In the genomic region with DNA sequence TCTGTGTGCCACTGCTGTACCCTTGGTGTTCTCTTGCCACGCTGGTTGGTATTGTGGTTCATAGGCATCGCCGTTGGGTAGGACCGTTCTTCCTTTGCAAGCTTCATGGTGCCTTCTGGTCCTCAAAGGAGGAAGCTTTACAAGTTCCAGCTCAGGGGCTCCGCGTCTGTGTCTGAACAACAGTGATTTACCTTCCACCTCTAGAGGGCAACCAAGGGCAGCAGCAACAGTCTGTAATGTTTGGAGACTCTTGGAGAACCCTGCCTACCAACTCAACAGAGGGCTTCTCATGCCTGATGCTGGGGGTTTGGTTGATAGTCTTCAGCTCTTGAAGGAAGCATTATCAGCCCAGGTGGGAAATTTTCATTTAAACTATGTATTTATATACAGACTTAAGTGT, we compare ENCODE assay signal across 9 mouse cellular contexts. TPM values are rescaled to one million over a fixed set of nuclear protein-coding genes. Genes with fewer than 3 reads are reported as not detected.
DNase-seq lines count a peak whose midpoint lies in the region; ATAC-seq lines count a peak whose summit lies in the region.
"Had no signal": no experiment of that assay in that cellular context is flagged by ENCODE, and none has a peak within 500 bp of the region (broad histone marks: within the 10 kb centered on the region; RNA-seq: fewer than 3 reads in every experiment).

No protein-coding gene starts in this region.

- H3K9me3 ChIP-seq in forebrain, embryonic 14.5 days (replicated peaks; ENCODE audit: control insufficient read depth, low read length): no peaks in the 10 kb centered on the region
- no peaks in the 10 kb centered on the region for H3K9me3 ChIP-seq in forebrain, embryonic 11.5 days (ENCODE audit: control insufficient read depth, low read length)
- H3K9me3 ChIP-seq in embryonic facial prominence, embryonic 10.5 days: no peaks in the 10 kb centered on the region

- H3K4me3 ChIP-seq in forebrain, embryonic 14.5 days (ENCODE audit: low read depth, low read length): no peak overlapping the region
- H3K4me3 ChIP-seq in forebrain, embryonic 11.5 days (ENCODE audit: low read depth, low read length): no peak overlapping the region
- H3K4me3 ChIP-seq in embryonic facial prominence, embryonic 10.5 days: no peak overlapping the region

- H3K27me3 ChIP-seq in forebrain, embryonic 14.5 days (replicated peaks; ENCODE audit: control insufficient read depth, insufficient read depth, low read length): no peaks in the 10 kb centered on the region
- no peaks in the 10 kb centered on the region for H3K27me3 ChIP-seq in forebrain, embryonic 11.5 days (ENCODE audit: control insufficient read depth, insufficient read depth, low read length)
- H3K27me3 ChIP-seq in embryonic facial prominence, embryonic 10.5 days (replicated peaks; ENCODE audit: low read depth, poor library complexity, severe bottlenecking): no peaks in the 10 kb centered on the region

- WGBS in forebrain, embryonic 14.5 days: 79% methylated on average over 6 of the region's 6 CpGs
- 77% methylated on average over 6 of the region's 6 CpGs for WGBS in forebrain, embryonic 11.5 days
- 80% methylated on average over 6 of the region's 6 CpGs for WGBS in embryonic facial prominence, embryonic 10.5 days

- H3K9ac ChIP-seq in forebrain, embryonic 14.5 days (ENCODE audit: low read length): no peak overlapping the region
- H3K9ac ChIP-seq in forebrain, embryonic 11.5 days (ENCODE audit: low read length): no peak overlapping the region

- H3K4me2 ChIP-seq in forebrain, embryonic 14.5 days (ENCODE audit: low read length): no peak overlapping the region
- H3K4me2 ChIP-seq in forebrain, embryonic 11.5 days (ENCODE audit: low read depth, low read length, severe bottlenecking): no peak overlapping the region

- ATAC-seq in forebrain, embryonic 14.5 days: no peak
- no peak for ATAC-seq in forebrain, embryonic 11.5 days (replicated peaks; ENCODE audit: low FRiP score)

- peak; percentile 34 for DNase-seq in forebrain, embryonic 14.5 days (ENCODE audit: low spot score)
- DNase-seq in forebrain, embryonic 11.5 days (ENCODE audit: low spot score): no peak
- DNase-seq in 416B (ENCODE audit: low read depth): peak; percentile 50
- DNase-seq in adrenal gland, postnatal 36 days: peak; percentile 28 to 60
- DNase-seq in embryonic facial prominence, embryonic 10.5 days (ENCODE audit: low spot score): peak; percentile 27
- DNase-seq in kidney, postnatal 25 days: peak; percentile 53 to 62
- peak; percentile 62 for DNase-seq in lung, postnatal 10 days
- peak; percentile 61 for DNase-seq in testis, postnatal 10 days (ENCODE audit: low spot score)

- no peaks in the 10 kb centered on the region for H3K36me3 ChIP-seq in forebrain, embryonic 14.5 days (ENCODE audit: control insufficient read depth, insufficient read depth, low read length)
- no peaks in the 10 kb centered on the region for H3K36me3 ChIP-seq in forebrain, embryonic 11.5 days (ENCODE audit: control insufficient read depth, insufficient read depth, low read length)
- H3K36me3 ChIP-seq in embryonic facial prominence, embryonic 10.5 days (replicated peaks): no peaks in the 10 kb centered on the region

- no peaks in the 10 kb centered on the region for H3K4me1 ChIP-seq in forebrain, embryonic 14.5 days (ENCODE audit: control insufficient read depth, insufficient read depth, low read length)
- no peaks in the 10 kb centered on the region for H3K4me1 ChIP-seq in forebrain, embryonic 11.5 days (replicated peaks; ENCODE audit: control insufficient read depth, insufficient read depth, low read length)
- H3K4me1 ChIP-seq in embryonic facial prominence, embryonic 10.5 days: no peaks in the 10 kb centered on the region

- H3K27ac ChIP-seq in forebrain, embryonic 14.5 days (ENCODE audit: low read depth, low read length): no peak overlapping the region
- H3K27ac ChIP-seq in forebrain, embryonic 11.5 days (ENCODE audit: low read depth, low read length): no peak overlapping the region
- no peak overlapping the region for H3K27ac ChIP-seq in embryonic facial prominence, embryonic 10.5 days (replicated peaks)

RNA-seq across cellular contexts. Expression of gene Gabrr1, which starts 7.8 kb away (rescaled TPM):
- not detected in 2 replicates for polyA plus RNA-seq in forebrain, embryonic 14.5 days (2014; fragmentation: Nextera tagmentation; extraction: Ambion mirVana)
- not detected in 2 replicates for polyA plus RNA-seq in forebrain, embryonic 11.5 days (2014; fragmentation: Nextera tagmentation; extraction: Ambion mirVana)
- under 1 TPM in 1 of 2 experiments, not detected in 1; 0.13 TPM for total RNA-seq in adrenal gland, postnatal 36 days (2021)
- 0.06 TPM in 1 of 2 replicates, not detected in the other for polyA plus RNA-seq in embryonic facial prominence, embryonic 10.5 days (2016; fragmentation: Nextera tagmentation; extraction: Ambion mirVana)
- polyA plus RNA-seq: neural tube, embryonic 11.5 days had no signal
